Comparison of ENCODE assay signal across 18 mouse cellular contexts in genomic region chr13:47784406-47784805, GRCm38 (mm10).
"Had no signal": no experiment of that assay in that cellular context is flagged by ENCODE, and none has a peak within 500 bp of the region (broad histone marks: within the 10 kb centered on the region; RNA-seq: fewer than 3 reads in every experiment).

No protein-coding gene starts in this region.

- H3K27me3 ChIP-seq: midbrain, embryonic 12.5 days; neural tube, embryonic 13.5 days; neural tube, embryonic 15.5 days had no signal

- H3K4me2 ChIP-seq: lung, embryonic 14.5 days; midbrain, embryonic 12.5 days; neural tube, embryonic 13.5 days; neural tube, embryonic 15.5 days had no signal

- DNase-seq: lung, embryonic 14.5 days; lung, postnatal 10 days; lung, postnatal 4 days; midbrain, embryonic 14.5 days; retina, postnatal 1 day; right cerebral cortex, adult 18-20 months; right cerebral cortex, postnatal 25 days; right cerebral cortex, postnatal 4 days; spleen, adult 18-20 months; thymus, adult 18-20 months; thymus, postnatal 14 days; thymus, postnatal 36 days had no signal

- H3K4me3 ChIP-seq: midbrain, embryonic 10.5 days; midbrain, embryonic 12.5 days; myocyte; neural tube, embryonic 13.5 days; neural tube, embryonic 15.5 days had no signal

- H3K4me1 ChIP-seq: midbrain, embryonic 12.5 days had no signal

- H3K9ac ChIP-seq: lung, embryonic 14.5 days; midbrain, embryonic 12.5 days; neural tube, embryonic 13.5 days; neural tube, embryonic 15.5 days had no signal

- H3K27ac ChIP-seq: midbrain, embryonic 10.5 days; midbrain, embryonic 12.5 days; neural tube, embryonic 13.5 days; neural tube, embryonic 15.5 days had no signal

- ATAC-seq: midbrain, embryonic 16.5 days had no signal

- H3K9me3 ChIP-seq: midbrain, embryonic 10.5 days; midbrain, embryonic 12.5 days; neural tube, embryonic 13.5 days; neural tube, embryonic 15.5 days had no signal

- H3K36me3 ChIP-seq: midbrain, embryonic 10.5 days; midbrain, embryonic 12.5 days; neural tube, embryonic 13.5 days; neural tube, embryonic 15.5 days had no signal
